Mouse (Mus musculus): ENCODE data around the gene Ybx1.
"Not testable (repeated sequence)": the region's sequence is repeated elsewhere in the genome, so short reads cannot be mapped to it uniquely, and the experiment has no call there.

The Ybx1 gene

GRCm38 (mm10) chr4:119294415-119295133 lies at the start of gene Ybx1:
TSS of gene Ybx1 (minus strand) at chr4:119294604.
- peak; percentile 100 for DNase-seq (ENCODE audit: low read depth, low spot score)

GRCm38 (mm10) chr4:119338861-119339361 lies 44.5 kb upstream of the Ybx1 start:
- peak; percentile 73 for DNase-seq (ENCODE audit: low read depth, low spot score)

GRCm38 (mm10) chr4:119338422-119338821 lies 44.0 kb upstream of the Ybx1 start:
- DNase-seq (ENCODE audit: low read depth, low spot score): peak; percentile 38

- DNase-seq (ENCODE audit: low read depth, low spot score): no peak
Observed at GRCm38 (mm10) chr4:119333487-119333886, 39.1 kb upstream of the Ybx1 start.

GRCm38 (mm10) chr4:119320896-119321550 lies 26.6 kb upstream of the Ybx1 start:
- no peak for DNase-seq (ENCODE audit: low read depth, low spot score)

GRCm38 (mm10) chr4:119320131-119320830 lies 25.9 kb upstream of the Ybx1 start, which contains the start of gene Ppih:
TSS of gene Ppih (minus strand) at chr4:119320546.
- DNase-seq (ENCODE audit: low read depth, low spot score): peak; percentile 97

GRCm38 (mm10) chr4:119313756-119314155 lies 19.4 kb upstream of the Ybx1 start:
- DNase-seq (ENCODE audit: low read depth, low spot score): no peak

GRCm38 (mm10) chr4:119305418-119305817 lies 11.0 kb upstream of the Ybx1 start:
- no peak for DNase-seq (ENCODE audit: low read depth, low spot score)

GRCm38 (mm10) chr4:119303291-119303690 lies 8.9 kb upstream of the Ybx1 start:
- DNase-seq (ENCODE audit: low read depth, low spot score): no peak

- no peak for DNase-seq (ENCODE audit: low read depth, low spot score)
Observed at GRCm38 (mm10) chr4:119301777-119302176, 7.4 kb upstream of the Ybx1 start.

GRCm38 (mm10) chr4:119300761-119301160 lies 6.4 kb upstream of the Ybx1 start:
- DNase-seq (ENCODE audit: low read depth, low spot score): no peak

GRCm38 (mm10) chr4:119297361-119297760 lies 3.0 kb upstream of the Ybx1 start:
- no peak for DNase-seq (ENCODE audit: low read depth, low spot score)

GRCm38 (mm10) chr4:119295134-119295453 lies 690 bp upstream of the Ybx1 start:
- DNase-seq (ENCODE audit: low read depth, low spot score): peak; percentile 12

- peak; percentile 17 for DNase-seq (ENCODE audit: low read depth, low spot score)
Observed at GRCm38 (mm10) chr4:119293574-119294258, 688 bp downstream of the Ybx1 start.

GRCm38 (mm10) chr4:119292771-119293573 lies 1.4 kb downstream of the Ybx1 start:
- DNase-seq (ENCODE audit: low read depth, low spot score): peak; percentile 81

- no peak for DNase-seq (ENCODE audit: low read depth, low spot score)
Observed at GRCm38 (mm10) chr4:119291921-119292320, 2.5 kb downstream of the Ybx1 start.

- DNase-seq (ENCODE audit: low read depth, low spot score): no peak
Observed at GRCm38 (mm10) chr4:119285336-119285735, 9.1 kb downstream of the Ybx1 start.

- no peak for DNase-seq (ENCODE audit: low read depth, low spot score)
Observed at GRCm38 (mm10) chr4:119284861-119285260, 9.5 kb downstream of the Ybx1 start.

GRCm38 (mm10) chr4:119278784-119279183 lies 15.6 kb downstream of the Ybx1 start:
- not testable (repeated sequence) for DNase-seq (ENCODE audit: low read depth, low spot score)

GRCm38 (mm10) chr4:119275726-119276125 lies 18.7 kb downstream of the Ybx1 start:
- DNase-seq (ENCODE audit: low read depth, low spot score): no peak

GRCm38 (mm10) chr4:119275226-119275625 lies 19.2 kb downstream of the Ybx1 start:
- no peak for DNase-seq (ENCODE audit: low read depth, low spot score)
